Mouse (Mus musculus) R1 (cell line): ENCODE results near the gene Slc34a3.

ENCODE experiments used
- DNase-seq: peaks from one replicate; pipeline ENCODE4 v3.0.0-alpha.2; 2018; ENCODE audit warnings: low read depth, low spot score

Gene Slc34a3

DNA sequence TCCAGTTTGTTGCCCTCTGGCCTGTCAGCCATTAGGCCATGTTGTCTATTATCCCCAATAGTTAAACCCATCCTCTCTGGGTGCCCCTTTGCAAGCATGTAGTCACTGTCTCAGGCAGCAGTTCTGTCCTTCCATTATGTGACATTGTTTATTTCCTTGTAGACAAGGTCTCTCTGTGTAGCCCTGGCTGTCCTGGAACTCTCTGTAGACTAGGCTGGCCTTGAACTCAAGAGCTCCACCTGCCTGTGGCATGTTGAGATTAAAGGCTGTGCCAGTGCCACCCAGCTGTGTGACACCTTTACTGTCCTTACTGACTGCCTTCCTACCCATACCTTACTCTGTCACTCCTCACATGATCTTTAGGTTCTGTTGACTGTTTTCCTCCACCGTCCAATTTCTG is 18.2 kb upstream of the Slc34a3 start:
- no peak for DNase-seq

DNA sequence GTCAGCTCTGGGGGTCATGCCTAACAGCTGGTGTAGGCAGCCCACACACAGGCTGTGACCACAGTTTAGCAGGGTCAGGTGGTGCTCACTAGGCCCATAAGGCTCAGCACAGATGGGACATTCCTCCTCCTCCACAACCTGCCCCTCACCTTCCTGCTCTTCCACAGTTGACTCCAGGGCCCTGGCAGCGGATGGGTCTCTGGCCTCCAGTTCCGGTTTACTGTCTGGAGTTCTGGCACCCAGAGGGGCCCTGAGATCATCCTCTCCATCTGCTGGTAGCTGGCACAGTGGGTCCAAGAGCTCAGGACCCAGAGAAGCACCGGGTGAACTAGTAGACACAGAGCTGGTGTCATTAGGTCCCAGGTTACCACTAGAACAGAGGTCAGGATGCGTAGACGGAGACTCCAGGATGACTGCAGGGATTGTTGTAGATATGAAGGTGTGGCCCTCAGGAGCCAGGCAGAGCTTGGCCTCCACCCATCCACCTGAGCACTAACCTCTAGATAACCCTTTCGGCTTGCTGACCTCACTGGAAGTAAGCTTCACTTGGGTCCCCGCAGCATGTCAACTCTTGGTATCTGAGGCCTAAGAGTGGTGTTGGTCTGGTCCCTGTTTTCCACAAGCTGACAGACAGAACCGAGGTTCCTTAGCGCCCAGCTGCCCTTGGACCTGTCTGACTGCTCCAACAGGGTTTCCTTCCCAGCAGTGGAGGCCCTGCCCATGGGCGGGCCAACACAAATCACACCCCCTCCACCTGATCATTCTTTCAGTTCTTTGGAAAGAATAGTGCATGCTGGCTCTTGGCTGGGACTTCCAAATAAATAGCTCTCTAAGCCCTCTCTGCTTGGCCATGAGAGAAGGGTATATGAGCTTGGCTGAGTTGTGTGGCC is 12.3 kb upstream of the Slc34a3 start, which contains the start of gene AL732309.1:
TSS of gene AL732309.1 (minus strand) at position 681 of the 890 bp plus-strand sequence.
- DNase-seq, result peak; percentile 43

DNA sequence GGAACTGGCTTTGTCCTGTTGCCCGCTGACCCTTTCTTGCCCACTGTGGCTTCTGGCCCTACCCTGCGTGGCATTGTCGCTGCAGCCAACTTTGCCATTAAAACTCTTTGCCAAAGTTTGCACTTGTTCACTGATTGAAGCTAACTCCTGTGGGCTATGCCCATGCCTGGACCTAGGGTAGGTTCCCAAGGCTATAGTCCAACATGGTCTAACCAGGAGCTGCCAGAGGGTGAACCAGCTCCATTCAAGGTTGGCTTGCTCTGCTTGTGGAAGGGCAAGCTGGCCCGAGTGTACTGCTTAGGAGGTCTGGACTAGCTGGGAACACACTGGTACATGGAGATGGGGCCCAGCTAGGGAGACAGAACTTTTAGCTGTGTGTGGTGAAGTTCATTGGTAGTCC is 10.0 kb upstream of the Slc34a3 start:
- no peak for DNase-seq

DNA sequence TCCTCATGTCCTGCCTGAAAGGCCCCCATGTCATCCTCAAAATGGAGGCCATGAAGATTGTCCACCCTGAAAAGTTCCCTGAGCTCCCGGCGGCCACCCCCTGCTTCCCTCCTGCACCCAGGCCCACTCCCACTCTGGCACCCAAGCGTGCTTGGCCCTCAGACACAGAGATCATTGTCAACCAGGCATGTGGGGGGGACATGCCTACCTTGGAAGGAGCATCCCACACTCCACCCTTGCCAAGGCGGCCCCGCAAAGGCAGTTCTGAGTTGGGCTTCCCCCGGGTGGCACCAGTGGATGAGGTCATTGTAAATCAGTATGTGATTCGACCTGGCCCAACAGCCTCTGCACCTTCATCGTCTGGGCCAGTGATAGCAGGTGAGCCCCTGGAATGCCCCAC is 9.2 kb upstream of the Slc34a3 start:
- DNase-seq, result no peak

DNA sequence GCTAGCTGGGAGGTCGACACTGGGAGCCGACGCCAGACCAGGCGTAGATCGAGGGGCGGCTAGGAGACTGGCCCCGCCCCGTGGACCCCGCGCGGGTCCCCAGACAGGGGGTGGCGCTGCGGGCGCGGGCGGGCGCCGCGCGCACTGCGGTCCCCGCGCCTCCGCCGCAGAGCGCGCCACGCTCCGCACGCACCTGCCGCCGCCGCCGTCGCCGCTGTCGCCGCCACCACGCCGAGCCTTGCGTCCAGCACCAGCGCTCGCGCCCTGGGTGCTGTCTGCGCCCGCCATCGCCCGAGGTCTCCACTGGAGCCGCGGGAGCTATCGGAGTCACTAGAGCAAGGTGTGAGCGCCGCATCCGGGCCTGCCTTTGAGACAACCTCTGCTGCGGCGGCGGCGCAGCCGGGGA is 7.9 kb upstream of the Slc34a3 start, which contains the start of the genes Rnf208 and Cysrt1:
TSS of gene Rnf208 (plus strand) at position 155 of the 406 bp plus-strand sequence.
TSS of gene Cysrt1 (minus strand) at position 352 of the 406 bp plus-strand sequence.
- peak; percentile 53 for DNase-seq

DNA sequence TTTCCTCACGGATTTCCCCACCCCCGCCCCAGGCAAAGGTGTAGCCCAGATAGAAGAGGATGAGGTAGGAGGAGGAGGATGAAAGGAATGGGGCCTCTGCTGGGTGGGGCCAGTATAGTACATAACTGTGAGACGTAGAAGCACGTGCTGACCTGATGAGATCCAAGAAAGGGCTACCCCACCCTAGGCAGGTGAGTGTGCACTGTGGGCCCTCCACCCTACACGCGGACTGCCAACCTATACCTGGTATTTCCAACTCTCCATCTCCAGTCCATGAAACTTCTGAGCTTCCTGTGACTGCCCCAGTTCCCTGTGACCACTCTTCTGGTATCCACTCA is 7.2 kb upstream of the Slc34a3 start:
- peak; percentile 40 for DNase-seq

DNA sequence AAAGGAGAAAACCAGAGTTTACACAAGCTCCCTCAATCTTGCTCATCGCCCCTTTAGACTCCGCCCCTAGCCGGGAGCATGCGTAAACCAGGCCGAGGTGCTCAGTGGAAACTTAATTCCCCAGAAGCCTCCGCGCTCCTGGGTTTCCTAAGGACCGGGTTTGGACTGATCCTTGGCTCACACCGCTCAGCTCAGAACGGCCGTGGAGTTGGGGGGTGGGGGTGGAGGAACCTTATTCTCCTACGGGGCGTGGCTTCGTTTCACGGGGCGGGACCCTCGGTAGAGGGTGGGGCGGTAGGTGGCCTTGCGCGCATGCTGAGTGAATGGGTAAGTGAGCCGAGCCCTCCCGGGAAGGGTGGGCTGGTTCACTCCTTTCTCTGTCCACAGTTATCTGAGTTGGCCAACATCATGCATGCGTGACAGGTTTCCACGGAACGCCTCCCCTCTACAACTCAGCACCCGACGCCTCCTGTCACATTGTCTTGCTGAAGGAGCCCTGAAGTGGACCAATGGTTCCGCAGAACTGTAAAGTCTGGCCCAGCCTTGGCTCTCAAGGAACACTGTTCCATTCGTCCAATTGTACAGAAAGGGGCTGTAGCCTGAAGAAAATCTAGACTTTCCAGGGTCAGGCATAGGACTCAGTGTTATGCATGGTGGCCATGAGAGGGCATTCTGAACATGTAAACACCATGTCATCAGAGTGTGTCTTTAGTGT is 6.7 kb upstream of the Slc34a3 start:
- peak; percentile 98 for DNase-seq

DNA sequence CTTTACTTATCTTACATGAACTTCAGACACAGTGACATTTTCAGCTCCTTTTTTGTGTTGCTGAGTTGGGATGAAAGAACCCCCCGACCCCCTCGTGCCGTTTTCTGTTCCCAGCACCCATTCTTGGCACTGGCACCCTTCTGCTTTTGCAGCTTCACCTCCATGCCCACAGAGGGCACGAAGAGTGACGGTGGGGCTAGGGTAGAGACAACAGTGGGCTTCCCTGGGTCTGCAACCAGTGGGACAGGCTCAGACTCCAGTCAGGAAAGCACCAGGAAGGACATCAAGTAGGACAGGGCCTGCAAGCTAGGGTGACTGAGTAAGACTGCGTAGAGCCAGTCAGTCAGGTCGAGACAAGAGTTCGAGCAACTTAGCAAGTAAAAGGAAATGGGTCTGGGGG is 6.1 kb upstream of the Slc34a3 start:
- no peak for DNase-seq

DNA sequence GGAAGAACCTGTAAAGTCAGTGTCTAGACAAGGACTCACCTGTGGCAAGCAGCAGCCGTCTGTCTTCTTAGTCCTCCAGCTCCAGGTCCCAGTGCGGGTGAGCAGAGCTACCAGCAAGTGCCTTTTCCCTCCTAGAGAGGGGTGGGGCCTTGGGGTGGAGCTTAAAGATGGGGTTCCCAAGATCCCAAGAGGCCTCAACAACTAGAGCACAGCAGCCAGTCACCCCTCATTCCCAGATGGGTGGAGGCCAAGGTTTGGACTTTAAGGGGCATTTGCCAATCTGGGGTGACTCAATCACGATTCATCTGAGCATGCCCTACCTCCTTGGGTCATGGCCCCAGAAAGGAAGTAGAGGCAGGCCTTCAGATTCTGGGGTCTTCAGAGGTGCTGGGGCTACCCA is 5.6 kb upstream of the Slc34a3 start:
- DNase-seq, result no peak

DNA sequence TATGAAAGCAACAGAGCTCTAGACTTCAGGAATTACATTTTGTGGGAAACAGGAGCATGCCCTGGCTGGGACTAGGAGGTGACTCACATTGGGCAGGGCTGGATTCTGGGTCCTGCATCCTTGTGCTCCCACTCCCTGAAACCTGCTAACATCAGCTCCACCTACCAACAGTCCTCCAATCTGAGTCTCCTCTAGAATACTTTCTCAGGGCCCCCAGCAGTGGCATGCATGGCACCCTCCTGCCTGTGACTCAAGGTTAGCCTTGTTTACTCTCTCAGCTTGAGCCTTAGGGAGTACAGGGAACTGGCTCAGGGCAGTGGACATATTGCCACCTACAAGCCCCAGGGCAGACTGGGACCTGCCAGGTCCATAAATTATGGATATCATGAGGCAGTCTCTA is 3.9 kb upstream of the Slc34a3 start:
- DNase-seq, result no peak

DNA sequence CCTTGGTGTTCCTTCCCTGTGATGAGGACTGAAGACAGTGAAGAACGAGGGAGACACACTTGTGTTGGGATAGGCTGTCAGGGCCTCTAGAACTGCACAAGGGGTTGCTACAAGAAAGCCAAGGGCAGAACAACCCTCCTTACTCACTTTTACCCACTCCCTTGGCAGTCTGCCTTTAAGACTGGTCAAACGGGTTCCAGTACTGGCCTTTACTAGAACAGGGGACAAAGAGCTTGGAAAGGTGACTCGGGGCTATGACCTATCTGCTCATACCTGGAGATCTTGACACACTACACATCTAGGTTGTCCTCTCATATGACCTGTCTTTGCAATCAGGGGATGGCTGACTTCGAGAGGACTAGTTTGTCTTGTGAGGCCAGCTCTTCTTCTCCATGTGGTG is 3.4 kb upstream of the Slc34a3 start:
- DNase-seq, result no peak

DNA sequence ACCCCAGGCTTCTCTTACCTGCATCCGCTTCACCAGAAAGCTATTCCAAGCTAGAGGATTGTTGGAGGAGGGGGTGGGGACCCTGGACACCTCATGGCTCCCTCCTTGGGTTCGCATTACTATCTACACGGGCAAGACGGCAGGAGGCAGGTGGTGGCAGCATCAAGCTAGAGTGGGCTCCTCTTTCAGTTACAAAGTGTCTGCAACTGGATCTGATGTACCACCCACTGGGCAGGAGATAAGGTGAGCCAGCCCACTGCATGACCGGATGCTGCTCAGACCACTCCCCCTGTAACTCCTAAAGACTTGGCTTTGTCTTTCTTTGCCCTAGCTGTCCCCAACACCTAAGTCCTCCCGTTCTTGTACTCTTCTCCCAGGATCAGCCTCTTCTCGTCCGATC is 2.5 kb upstream of the Slc34a3 start, which contains the start of gene Rnf224:
TSS of gene Rnf224 (minus strand) at position 174 of the 400 bp plus-strand sequence.
- no peak for DNase-seq

DNA sequence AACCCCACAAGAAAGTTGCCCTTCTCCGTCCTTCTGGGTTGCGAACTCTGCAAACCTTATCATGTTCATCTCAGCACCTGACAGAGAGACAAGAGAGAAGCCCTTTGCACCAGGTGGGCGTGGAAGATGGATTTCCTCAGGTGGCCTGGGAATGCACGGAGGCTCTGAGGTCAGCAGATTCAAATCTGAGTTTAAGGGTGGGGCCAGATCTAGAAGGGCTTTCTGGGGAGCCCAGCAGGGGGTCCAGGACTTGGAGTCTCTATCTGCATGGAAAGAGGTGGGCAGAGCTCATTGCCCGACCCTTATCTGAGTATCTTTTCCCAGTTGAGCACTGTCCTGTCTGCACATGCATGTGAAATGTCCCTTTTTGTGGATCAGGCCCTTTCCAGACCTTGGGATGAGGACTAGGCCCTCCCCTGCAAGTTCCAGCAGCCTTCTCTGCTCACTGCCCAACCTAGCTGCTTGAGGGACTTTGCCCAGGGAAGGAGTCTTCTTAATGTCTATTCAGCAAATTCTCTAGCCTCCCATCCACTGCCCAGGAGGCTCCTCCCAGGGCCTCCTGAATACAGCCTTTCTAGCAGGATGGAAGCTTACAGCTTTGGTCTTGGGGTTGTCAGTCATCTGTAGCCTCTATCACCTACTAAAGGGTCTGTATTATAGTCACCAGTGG is 522 bp upstream of the Slc34a3 start:
- no peak for DNase-seq

DNA sequence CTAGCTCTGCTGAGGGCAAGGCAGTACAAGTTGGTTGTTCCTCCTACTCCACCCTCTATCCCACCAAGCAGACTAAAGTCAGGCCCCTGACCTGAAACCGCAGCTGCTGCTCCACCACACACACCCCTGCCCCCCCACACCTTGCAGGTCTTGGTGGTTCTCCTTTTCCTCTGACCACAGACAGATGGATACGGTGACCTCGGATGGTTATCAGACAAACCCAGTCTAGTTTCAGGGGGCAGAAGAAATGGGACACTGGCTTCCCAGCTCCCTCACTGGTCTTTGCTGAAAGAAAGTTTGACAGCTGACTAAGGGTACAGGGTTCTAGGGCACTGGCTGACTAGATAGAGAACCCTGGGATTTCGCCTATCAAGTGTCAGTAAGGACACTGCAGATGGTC is 743 bp downstream of the Slc34a3 start:
- DNase-seq, result no peak

DNA sequence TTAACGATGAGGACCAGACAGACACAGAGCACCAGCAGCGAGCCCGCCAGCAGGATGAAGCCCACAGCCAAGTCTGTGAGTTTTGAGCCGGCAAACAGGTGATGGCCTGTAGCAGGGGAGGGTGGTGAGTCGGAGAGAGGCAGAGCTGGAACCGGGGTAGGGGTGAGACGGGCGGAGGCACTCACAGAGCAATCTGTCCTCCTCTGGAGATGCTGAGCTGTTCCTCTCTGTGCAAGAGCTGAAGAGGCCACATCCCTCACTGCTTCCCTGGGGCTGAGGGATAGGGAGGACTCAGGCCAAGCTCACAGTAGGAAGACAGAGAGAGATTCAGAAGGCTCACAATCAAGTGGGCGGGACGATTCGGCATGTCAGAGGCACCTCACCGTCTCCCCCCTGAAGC is 3.1 kb downstream of the Slc34a3 start:
- peak; percentile 42 for DNase-seq

DNA sequence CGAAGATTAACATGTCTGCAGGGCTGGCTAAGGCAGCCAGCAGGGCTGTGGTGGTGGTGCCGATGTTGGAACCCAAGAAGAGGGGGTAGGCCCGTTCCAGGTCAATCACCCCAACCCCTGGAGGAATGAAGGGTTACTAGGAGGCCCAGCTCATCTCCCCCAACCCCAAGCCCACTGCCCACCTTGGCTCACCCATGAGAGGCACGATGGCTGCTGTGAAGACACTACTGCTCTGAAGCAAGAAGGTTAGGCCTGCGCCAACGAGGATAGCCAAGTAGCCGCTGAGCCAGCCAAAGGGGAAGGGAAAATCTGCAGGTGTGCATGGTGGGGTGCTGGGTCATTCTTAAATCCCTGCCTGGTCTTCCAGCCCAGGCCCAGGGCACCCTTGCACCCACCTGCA is 3.6 kb downstream of the Slc34a3 start:
- no peak for DNase-seq

DNA sequence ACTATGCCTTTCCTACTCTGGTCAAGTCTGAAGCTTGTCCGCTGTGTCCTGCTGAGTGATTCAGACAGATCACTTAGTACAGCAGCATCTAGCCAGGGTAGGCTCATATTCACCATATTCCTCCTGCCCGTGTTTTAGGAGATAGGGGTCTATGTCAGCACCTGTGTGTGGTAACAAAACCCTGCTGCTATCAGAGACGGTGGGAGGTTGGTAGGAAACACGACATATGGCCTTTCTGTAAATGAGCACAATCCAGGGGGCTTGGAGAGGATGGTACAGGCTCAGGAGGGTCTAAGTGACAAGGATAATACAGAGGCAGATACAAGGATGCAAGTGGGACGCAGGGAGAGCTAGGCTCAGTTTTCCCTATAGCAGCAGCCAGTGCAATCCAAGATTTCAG is 4.6 kb downstream of the Slc34a3 start:
- DNase-seq, result no peak

DNA sequence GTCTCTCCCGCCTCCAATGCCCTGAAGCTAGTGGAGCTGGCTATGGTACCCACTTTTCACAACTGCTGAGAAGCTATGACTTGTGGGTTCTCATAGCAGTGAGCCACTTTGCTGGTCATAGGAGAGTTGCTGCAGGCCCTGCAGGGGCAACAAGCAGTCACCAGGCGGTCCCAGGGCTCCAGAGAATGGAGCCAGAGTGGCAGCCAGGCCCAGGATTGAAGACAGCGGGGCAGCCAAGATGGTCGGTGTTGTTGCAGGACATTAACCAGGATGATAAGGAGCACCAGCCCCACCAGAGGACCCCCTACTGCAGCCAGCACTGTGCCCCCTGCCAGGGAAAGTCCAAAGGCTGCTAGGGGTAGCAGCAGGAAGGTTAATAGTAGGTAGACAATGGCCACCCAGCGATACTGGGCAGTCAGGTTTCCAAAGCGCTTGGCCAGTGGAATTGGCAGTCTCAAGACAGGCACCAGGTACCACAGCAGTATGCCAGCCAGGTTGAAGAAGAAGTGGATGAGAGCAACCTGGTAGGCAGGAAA is 5.1 kb downstream of the Slc34a3 start:
- no peak for DNase-seq

DNA sequence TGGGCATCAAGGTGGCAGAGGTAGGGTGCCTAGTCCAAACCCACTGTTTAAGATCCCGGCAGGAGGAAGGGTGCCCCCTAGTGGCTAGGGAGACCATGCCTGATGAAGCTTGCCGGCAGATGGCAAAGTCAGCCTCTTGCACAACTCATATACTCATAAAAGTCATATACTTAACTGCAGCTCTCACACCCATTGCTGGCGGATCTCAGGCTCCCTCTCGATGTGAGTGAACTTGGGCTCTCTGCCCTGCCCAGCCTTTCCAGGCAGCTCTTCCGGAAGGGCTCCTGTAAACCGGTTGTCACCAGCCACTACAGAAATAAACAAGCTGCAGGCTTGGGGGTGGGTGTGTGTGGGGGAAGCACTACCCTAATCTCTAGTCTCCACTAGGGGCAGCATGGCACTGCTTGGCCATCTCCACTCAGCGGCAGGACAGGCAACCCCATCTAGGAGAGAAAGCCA is 5.7 kb downstream of the Slc34a3 start:
- peak; percentile 96 for DNase-seq

DNA sequence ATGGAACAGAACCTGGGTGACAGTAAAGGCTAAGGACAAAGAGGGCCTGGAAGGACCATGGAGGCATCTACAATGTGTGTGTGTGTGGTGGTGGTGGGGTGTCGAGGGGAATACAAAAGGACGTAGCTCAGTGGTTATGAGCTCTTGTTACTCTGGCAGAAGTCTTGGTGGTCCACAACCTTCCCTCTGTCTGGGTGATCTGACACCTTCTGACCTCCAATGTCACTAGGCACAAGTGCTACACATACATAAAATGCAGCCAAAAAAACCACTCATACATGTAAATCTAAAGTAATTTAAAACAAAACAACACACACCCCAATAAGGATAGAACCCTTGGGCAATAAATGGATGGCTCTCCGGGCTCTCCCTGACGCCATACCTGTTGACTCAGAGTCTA is 6.8 kb downstream of the Slc34a3 start:
- no peak for DNase-seq

DNA sequence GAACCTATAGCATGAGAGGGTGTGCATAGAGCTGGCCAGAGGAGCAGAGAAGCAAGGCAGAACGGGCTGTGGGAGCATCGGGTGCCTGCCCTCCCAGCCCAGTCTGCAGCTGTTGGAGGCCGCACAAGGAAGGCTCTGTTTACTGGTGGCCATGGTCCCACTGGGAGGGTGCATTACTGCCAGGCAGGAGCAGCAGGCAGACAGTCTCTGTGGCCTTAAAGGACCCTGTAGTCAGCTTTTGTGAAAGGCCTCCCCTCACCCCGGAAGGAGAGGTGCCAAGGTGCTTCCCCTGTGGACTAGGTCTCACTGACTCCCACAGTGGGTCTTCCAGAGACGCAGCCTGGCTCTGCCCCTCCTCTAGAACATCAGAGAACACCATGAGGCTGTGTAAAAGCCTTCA is 7.3 kb downstream of the Slc34a3 start:
- DNase-seq, result no peak
